29 mouse cellular contexts compared by ENCODE assay signal in genomic region chr3:52274475-52274874, GRCm38 (mm10). TPM values are rescaled to one million over a fixed set of nuclear protein-coding genes. Genes with fewer than 3 reads are reported as not detected.
A peak's percentile ranks its signal among the peaks of the same experiment; 100 is the strongest.
DNase-seq lines count a peak whose midpoint lies in the region; ATAC-seq lines count a peak whose summit lies in the region.
"Had no signal": no experiment of that assay in that cellular context is flagged by ENCODE, and none has a peak within 500 bp of the region (broad histone marks: within the 10 kb centered on the region; RNA-seq: fewer than 3 reads in every experiment).

No protein-coding gene starts in this region.

- no peak overlapping the region for H3K4me2 ChIP-seq in midbrain, embryonic 11.5 days
- H3K4me2 ChIP-seq in midbrain, embryonic 16.5 days (ENCODE audit: low read length), result no peak overlapping the region
- H3K4me2 ChIP-seq: embryonic facial prominence, embryonic 13.5 days; forebrain, embryonic 13.5 days; heart, embryonic 12.5 days; heart, embryonic 15.5 days; hindbrain, embryonic 13.5 days had no signal

- peak; percentile 61 for DNase-seq in heart, adult 11 months
- DNase-seq in heart, adult 9 months (ENCODE audit: low spot score in 2 of 2), result no peak
- peak; percentile 59 for DNase-seq in midbrain, embryonic 11.5 days (ENCODE audit: low spot score, missing footprints)
- peak; percentile 43 for DNase-seq in naive thymus-derived CD4-positive, alpha-beta T cell, adult 2 months (ENCODE audit: low read depth)
- no peak for DNase-seq in adrenal gland, adult 8-10 months
- DNase-seq in thymus, postnatal 0 days (ENCODE audit: low spot score), result no peak
- DNase-seq: adrenal gland, postnatal 10 days; adrenal gland, postnatal 36 days; cerebellum, adult 11 months; cerebellum, adult 2 months; cerebellum, adult 9-11 months; cerebellum, postnatal 36 days; embryo, embryonic 11 days; gastrocnemius, postnatal 14 days; heart, postnatal 10 days; heart, postnatal 36 days had no signal

- no peaks in the 10 kb centered on the region for H3K36me3 ChIP-seq in midbrain, embryonic 11.5 days (ENCODE audit: control insufficient read depth, insufficient read depth, low read length)
- H3K36me3 ChIP-seq in midbrain, embryonic 16.5 days (ENCODE audit: control insufficient read depth, insufficient read depth, low read length), result no peaks in the 10 kb centered on the region
- H3K36me3 ChIP-seq: embryonic facial prominence, embryonic 13.5 days; heart, embryonic 15.5 days; hindbrain, embryonic 13.5 days had no signal

- no peak overlapping the region for H3K9ac ChIP-seq in midbrain, embryonic 11.5 days (ENCODE audit: low read length)
- no peak overlapping the region for H3K9ac ChIP-seq in midbrain, embryonic 16.5 days (ENCODE audit: low read depth, low read length)
- H3K9ac ChIP-seq: embryonic facial prominence, embryonic 13.5 days; forebrain, embryonic 13.5 days; heart, embryonic 12.5 days; heart, embryonic 15.5 days; hindbrain, embryonic 13.5 days had no signal

- ATAC-seq in midbrain, embryonic 11.5 days (ENCODE audit: low FRiP score), result no peak
- no peak for ATAC-seq in midbrain, embryonic 16.5 days
- ATAC-seq in granulocyte monocyte progenitor cell, adult 5-6 weeks (replicated peaks; ENCODE audit: poor library complexity, severe bottlenecking), result peak; percentile 43; the same call in 1 of the 2 replicates
- ATAC-seq: forebrain, embryonic 13.5 days; forebrain, embryonic 16.5 days; hindbrain, embryonic 16.5 days; intestine, embryonic 16.5 days had no signal

- H3K27me3 ChIP-seq in midbrain, embryonic 11.5 days (ENCODE audit: control insufficient read depth, insufficient read depth, low read length), result peaks cover 12% of the 10 kb centered on the region; the same call in 1 of the 2 replicates
- H3K27me3 ChIP-seq in midbrain, embryonic 16.5 days (ENCODE audit: control insufficient read depth, insufficient read depth, low read depth, low read length), result peaks cover 14% of the 10 kb centered on the region
- H3K27me3 ChIP-seq: heart, embryonic 12.5 days; heart, embryonic 15.5 days had no signal

- no peak overlapping the region for H3K4me3 ChIP-seq in midbrain, embryonic 11.5 days (ENCODE audit: low read depth, low read length)
- no peak overlapping the region for H3K4me3 ChIP-seq in midbrain, embryonic 16.5 days (ENCODE audit: low read depth, low read length)
- H3K4me3 ChIP-seq: embryonic facial prominence, embryonic 10.5 days; embryonic facial prominence, embryonic 13.5 days; erythroblast, embryonic 14.5 days; forebrain, embryonic 13.5 days; heart, embryonic 12.5 days; heart, embryonic 15.5 days; hindbrain, embryonic 10.5 days; hindbrain, embryonic 13.5 days had no signal

- H3K9me3 ChIP-seq in midbrain, embryonic 11.5 days (ENCODE audit: control insufficient read depth, low read length), result no peaks in the 10 kb centered on the region; the same call in 1 of the 2 replicates
- H3K9me3 ChIP-seq in midbrain, embryonic 16.5 days (replicated peaks; ENCODE audit: control insufficient read depth, low read length, poor library complexity, severe bottlenecking), result no peaks in the 10 kb centered on the region
- H3K9me3 ChIP-seq: embryonic facial prominence, embryonic 10.5 days; embryonic facial prominence, embryonic 13.5 days; forebrain, embryonic 13.5 days; heart, embryonic 12.5 days; heart, embryonic 15.5 days; hindbrain, embryonic 10.5 days; hindbrain, embryonic 13.5 days had no signal

- peaks cover 9% of the 10 kb centered on the region for H3K4me1 ChIP-seq in midbrain, embryonic 11.5 days (ENCODE audit: control insufficient read depth, insufficient read depth, low read length)
- H3K4me1 ChIP-seq in midbrain, embryonic 16.5 days (ENCODE audit: control insufficient read depth, insufficient read depth, low read length), result peaks cover 5% of the 10 kb centered on the region

- no peak overlapping the region for H3K27ac ChIP-seq in midbrain, embryonic 11.5 days (ENCODE audit: low read depth, low read length)
- no peak overlapping the region for H3K27ac ChIP-seq in midbrain, embryonic 16.5 days (ENCODE audit: low read length)
- H3K27ac ChIP-seq: embryonic facial prominence, embryonic 10.5 days; embryonic facial prominence, embryonic 13.5 days; forebrain, embryonic 13.5 days; heart, embryonic 15.5 days; hindbrain, embryonic 10.5 days; hindbrain, embryonic 13.5 days had no signal

RNA-seq across cellular contexts. Expression of gene Foxo1, which starts 6.3 kb away (rescaled TPM):
- 2.7 and 3.0 TPM in 2 replicates for polyA plus RNA-seq in midbrain, embryonic 11.5 days (2014; fragmentation: Nextera tagmentation; extraction: Ambion mirVana)
- polyA plus RNA-seq in midbrain, embryonic 16.5 days (2015; fragmentation: Nextera tagmentation; extraction: Ambion mirVana), result 2.8 and 3.1 TPM in 2 replicates
- total RNA-seq in granulocyte monocyte progenitor cell, adult 5-6 weeks (2014; fragmentation: Nextera tagmentation), result 1.8 and 2.6 TPM in 2 replicates
- 0.39 and 0.46 TPM in 2 replicates for total RNA-seq in granulocyte monocyte progenitor cell, adult 5-6 weeks (2017)
- 10 to 100 TPM; 21.2 to 23.6 (median 22.5) TPM for total RNA-seq in adrenal gland, adult 8-10 months (2022)
- polyA plus RNA-seq in thymus, postnatal 0 days (2015; fragmentation: Nextera tagmentation; extraction: Ambion mirVana), result 7.8 and 10.1 TPM in 2 replicates

Comparison
In these comparisons a context has a peak if more than half of its experiments do, and no peak if none do; other contexts are left out.
1. DNase-seq: peak in heart, adult 11 months (single experiment), midbrain, embryonic 11.5 days (single experiment) and naive thymus-derived CD4-positive, alpha-beta T cell, adult 2 months (single experiment); none in heart, adult 9 months (0 of 2), adrenal gland, adult 8-10 months (single experiment) and thymus, postnatal 0 days (single experiment).